Mouse (Mus musculus) frontal cortex, adult 2 months (tissue): ENCODE measurements around the gene 4921536K21Rik. TPM values are rescaled to one million over a fixed set of nuclear protein-coding genes. Genes with fewer than 3 reads are reported as not detected.

Experiments
- DNase-seq, 2 experiments: peaks; one replicate each; pipeline ENCODE4 v3.0.0; 2022; ENCODE audit warnings: low spot score in 1 of 2; ENCODE audit errors: extremely low spot score in 1 of 2
- polyA plus RNA-seq: library from polyadenylated mRNA; depleted of rRNA; stranded (reverse); fragments of >200 nt; gene quantifications from 2 replicates; pipeline ENCODE4 v1.2.3, GENCODE M21; 2012; rRNA removed

Gene 4921536K21Rik
- polyA plus RNA-seq, 1 experiment: 0.28 TPM

GRCm38 (mm10) chr11:3860361-3860760 lies 34.5 kb downstream of the 4921536K21Rik start:
- DNase-seq: no peak

- no peak for DNase-seq
These were observed 35.1 kb downstream of the 4921536K21Rik start for GRCm38 (mm10) chr11:3859778-3860177.

GRCm38 (mm10) chr11:3857902-3858301 lies 37.0 kb downstream of the 4921536K21Rik start:
- DNase-seq: no peak

GRCm38 (mm10) chr11:3855846-3856245 lies 39.1 kb downstream of the 4921536K21Rik start:
- DNase-seq: peak in 1 of 2 experiments; percentile 70

- no peak for DNase-seq
These were observed 40.7 kb downstream of the 4921536K21Rik start for GRCm38 (mm10) chr11:3854156-3854555.

- DNase-seq: peak; percentile 75 to 85
These were observed 41.3 kb downstream of the 4921536K21Rik start for GRCm38 (mm10) chr11:3853481-3854034.

GRCm38 (mm10) chr11:3853031-3853430 lies 41.9 kb downstream of the 4921536K21Rik start:
- DNase-seq: no peak

GRCm38 (mm10) chr11:3851872-3852271 lies 43.0 kb downstream of the 4921536K21Rik start:
- peak in 1 of 2 experiments; percentile 65 for DNase-seq

GRCm38 (mm10) chr11:3850746-3851277 lies 44.1 kb downstream of the 4921536K21Rik start:
- DNase-seq: no peak

GRCm38 (mm10) chr11:3850315-3850614 lies 44.6 kb downstream of the 4921536K21Rik start:
- DNase-seq: peak; percentile 39 to 75

GRCm38 (mm10) chr11:3849469-3850314 lies 45.2 kb downstream of the 4921536K21Rik start:
- DNase-seq: no peak

- no peak for DNase-seq
These were observed 48.5 kb downstream of the 4921536K21Rik start for GRCm38 (mm10) chr11:3846351-3846750.

- no peak for DNase-seq
These were observed 50.8 kb downstream of the 4921536K21Rik start for GRCm38 (mm10) chr11:3843943-3844734.

Other genes starting within 250 kb of the 4921536K21Rik start
- 24.6 and 29.5 TPM in 2 replicates for gene Morc2a, start 245.9 kb downstream of the 4921536K21Rik start, polyA plus RNA-seq
- gene Osbp2, start 31.2 kb downstream of the 4921536K21Rik start, polyA plus RNA-seq: 65.4 TPM in 2 replicates
- 18.4 and 20.3 TPM in 2 replicates for gene Dusp18, start 142 bp upstream of the 4921536K21Rik start, polyA plus RNA-seq
- gene Slc35e4, start 19.6 kb upstream of the 4921536K21Rik start, polyA plus RNA-seq: 23.9 and 24.0 TPM in 2 replicates
- gene Tcn2, start 37.1 kb upstream of the 4921536K21Rik start, polyA plus RNA-seq: 33.2 and 39.2 TPM in 2 replicates
- 34.4 and 36.9 TPM in 2 replicates for gene Pes1, start 68.9 kb upstream of the 4921536K21Rik start, polyA plus RNA-seq
- gene 4930556J24Rik, start 81.7 kb upstream of the 4921536K21Rik start, polyA plus RNA-seq: 0.06 TPM in 1 of 2 replicates, not detected in the other
- 25.5 and 26.8 TPM in 2 replicates for gene Gal3st1, start 88.5 kb upstream of the 4921536K21Rik start, polyA plus RNA-seq
- 0.08 and 0.30 TPM in 2 replicates for gene Sec14l4, start 136.4 kb upstream of the 4921536K21Rik start, polyA plus RNA-seq
- 0.40 and 2.2 TPM in 2 replicates for gene Sec14l3, start 169.7 kb upstream of the 4921536K21Rik start, polyA plus RNA-seq
- 112 and 119 TPM in 2 replicates for gene Mtfp1, start 200.3 kb upstream of the 4921536K21Rik start, polyA plus RNA-seq
- gene Sec14l2, start 228.3 kb upstream of the 4921536K21Rik start, polyA plus RNA-seq: 41.8 and 43.0 TPM in 2 replicates
- gene Rnf215, start 240.1 kb upstream of the 4921536K21Rik start, polyA plus RNA-seq: 47.6 and 48.7 TPM in 2 replicates